Mouse (Mus musculus): ENCODE results near the gene Zdhhc9.

The Zdhhc9 gene

GRCm38 (mm10) chrX:48181844-48182243 is 26.8 kb downstream of the Zdhhc9 start:
- no peak for DNase-seq (ENCODE audit: extremely low spot score, low spot score)

- no peak for DNase-seq (ENCODE audit: extremely low spot score, low spot score)
Measured at GRCm38 (mm10) chrX:48170368-48170767, 38.3 kb downstream of the Zdhhc9 start.

GRCm38 (mm10) chrX:48169892-48170291 is 38.8 kb downstream of the Zdhhc9 start:
- DNase-seq (ENCODE audit: extremely low spot score, low spot score) = no peak

- no peak for DNase-seq (ENCODE audit: extremely low spot score, low spot score)
Measured at GRCm38 (mm10) chrX:48158229-48158919, 50.3 kb downstream of the Zdhhc9 start.

- DNase-seq (ENCODE audit: extremely low spot score, low spot score) = no peak
Measured at GRCm38 (mm10) chrX:48157396-48157795, 51.3 kb downstream of the Zdhhc9 start.

- no peak for DNase-seq (ENCODE audit: extremely low spot score, low spot score)
Measured at GRCm38 (mm10) chrX:48155489-48155888, 53.2 kb downstream of the Zdhhc9 start.

- DNase-seq (ENCODE audit: extremely low spot score, low spot score) = no peak
Measured at GRCm38 (mm10) chrX:48153949-48154348, 54.7 kb downstream of the Zdhhc9 start.

GRCm38 (mm10) chrX:48153414-48153813 is 55.3 kb downstream of the Zdhhc9 start:
- no peak for DNase-seq (ENCODE audit: extremely low spot score, low spot score)

- DNase-seq (ENCODE audit: extremely low spot score, low spot score) = no peak
Measured at GRCm38 (mm10) chrX:48152106-48152505, 56.6 kb downstream of the Zdhhc9 start.

- no peak for DNase-seq (ENCODE audit: extremely low spot score, low spot score)
Measured at GRCm38 (mm10) chrX:48147741-48148186, 60.9 kb downstream of the Zdhhc9 start.

- DNase-seq (ENCODE audit: extremely low spot score, low spot score) = no peak
Measured at GRCm38 (mm10) chrX:48147226-48147625, 61.5 kb downstream of the Zdhhc9 start.

GRCm38 (mm10) chrX:48146262-48146661 is 62.4 kb downstream of the Zdhhc9 start, which contains the start of gene Sash3:
Sash3 (plus strand) TSS chrX:48146436.
- DNase-seq (ENCODE audit: extremely low spot score, low spot score) = no peak

- no peak for DNase-seq (ENCODE audit: extremely low spot score, low spot score)
Measured at GRCm38 (mm10) chrX:48143415-48144335, 65.0 kb downstream of the Zdhhc9 start.

GRCm38 (mm10) chrX:48141481-48141880 is 67.2 kb downstream of the Zdhhc9 start:
- DNase-seq (ENCODE audit: extremely low spot score, low spot score) = no peak

- DNase-seq (ENCODE audit: extremely low spot score, low spot score) = no peak
Measured at GRCm38 (mm10) chrX:48140286-48140877, 68.3 kb downstream of the Zdhhc9 start.

GRCm38 (mm10) chrX:48139368-48140285 is 69.1 kb downstream of the Zdhhc9 start:
- DNase-seq (ENCODE audit: extremely low spot score, low spot score) = no peak

GRCm38 (mm10) chrX:48138539-48139275 is 70.0 kb downstream of the Zdhhc9 start:
- no peak for DNase-seq (ENCODE audit: extremely low spot score, low spot score)

GRCm38 (mm10) chrX:48138011-48138410 is 70.7 kb downstream of the Zdhhc9 start:
- DNase-seq (ENCODE audit: extremely low spot score, low spot score) = no peak

- DNase-seq (ENCODE audit: extremely low spot score, low spot score) = no peak
Measured at GRCm38 (mm10) chrX:48136935-48137334, 71.7 kb downstream of the Zdhhc9 start.

GRCm38 (mm10) chrX:48129167-48129566 is 79.5 kb downstream of the Zdhhc9 start:
- DNase-seq (ENCODE audit: extremely low spot score, low spot score) = no peak

Data from neural tube, embryonic 10.5 days (tissue).